Mouse (Mus musculus): ENCODE data around the gene Misp.

GRCm38 (mm10) chr10:79777103-79777531 is 43.7 kb upstream of the Misp start, which contains the start of gene Fstl3:
- TF ChIP-seq CTCF (IDR thresholded peaks at IDR 0.05; ENCODE audit: borderline replicate concordance, insufficient read depth, low read depth, low read length) (no peak), POLR2A (IDR thresholded peaks at IDR 0.05; ENCODE audit: borderline replicate concordance, insufficient read depth, low read length) (no peak)

Data from cerebellum, adult 2 months (tissue).